Mouse (Mus musculus): ENCODE measurements around the gene Sod2. TPM values are rescaled to one million over a fixed set of nuclear protein-coding genes. Genes with fewer than 3 reads are reported as not detected.

The Sod2 gene
- polyA plus RNA-seq, 1 experiment from 2014 or later, result 149 TPM

Other genes starting within 250 kb of the Sod2 start
- gene Igf2r, start 237.2 kb upstream of the Sod2 start, polyA plus RNA-seq (2015; fragmentation: Nextera tagmentation; extraction: Ambion mirVana), result 13.8 and 17.4 TPM in 2 replicates
- gene Mas1, start 138.7 kb upstream of the Sod2 start, polyA plus RNA-seq (2015; fragmentation: Nextera tagmentation; extraction: Ambion mirVana), result 0.22 TPM in 1 of 2 replicates, not detected in the other
- gene Mrgprh, start 130.8 kb upstream of the Sod2 start, polyA plus RNA-seq (2015; fragmentation: Nextera tagmentation; extraction: Ambion mirVana), result not detected in 2 replicates
- gene Pnldc1, start 96.6 kb upstream of the Sod2 start, polyA plus RNA-seq (2015; fragmentation: Nextera tagmentation; extraction: Ambion mirVana), result 0.40 and 0.66 TPM in 2 replicates
- gene Tcp1, start 91.1 kb upstream of the Sod2 start, polyA plus RNA-seq (2015; fragmentation: Nextera tagmentation; extraction: Ambion mirVana), result 346 and 426 TPM in 2 replicates
- 184 and 197 TPM in 2 replicates for gene Mrpl18, start 90.5 kb upstream of the Sod2 start, polyA plus RNA-seq (2015; fragmentation: Nextera tagmentation; extraction: Ambion mirVana)
- gene Acat3, start 66.2 kb upstream of the Sod2 start, polyA plus RNA-seq (2015; fragmentation: Nextera tagmentation; extraction: Ambion mirVana), result 1.9 and 2.6 TPM in 2 replicates
- 87.7 and 104 TPM in 2 replicates for gene Acat2, start 46.1 kb upstream of the Sod2 start, polyA plus RNA-seq (2015; fragmentation: Nextera tagmentation; extraction: Ambion mirVana)
- gene Wtap, start 12.7 kb upstream of the Sod2 start, polyA plus RNA-seq (2015; fragmentation: Nextera tagmentation; extraction: Ambion mirVana), result 63.4 and 69.1 TPM in 2 replicates
- gene Gpr31b, start 45.5 kb downstream of the Sod2 start, polyA plus RNA-seq (2015; fragmentation: Nextera tagmentation; extraction: Ambion mirVana), result not detected in 2 replicates
- gene Tcp10b, start 54.3 kb downstream of the Sod2 start, polyA plus RNA-seq (2015; fragmentation: Nextera tagmentation; extraction: Ambion mirVana), result not detected in 2 replicates
- gene Unc93a, start 125.0 kb downstream of the Sod2 start, polyA plus RNA-seq (2015; fragmentation: Nextera tagmentation; extraction: Ambion mirVana), result 0.05 TPM in 1 of 2 replicates, not detected in the other
- not detected in 2 replicates for gene Smok2a, start 214.3 kb downstream of the Sod2 start, polyA plus RNA-seq (2015; fragmentation: Nextera tagmentation; extraction: Ambion mirVana)
- gene Smok2b, start 223.4 kb downstream of the Sod2 start, polyA plus RNA-seq (2015; fragmentation: Nextera tagmentation; extraction: Ambion mirVana), result not detected in 2 replicates